Mouse (Mus musculus) forebrain, embryonic 13.5 days (tissue): ENCODE results near the gene Crmp1. TPM values are rescaled to one million over a fixed set of nuclear protein-coding genes. Genes with fewer than 3 reads are reported as not detected.
A peak's percentile ranks its signal among the peaks of the same experiment; 100 is the strongest.

Experiments
- ATAC-seq: fragments of 200-750 bp; cut with Nextera tagmentation; 2 replicates; pipeline ENCODE4 v1.8.0; 2017
- H3K27ac ChIP-seq: fragments of 300-500 bp; sonication (generic); 2 replicates; pipeline ENCODE4 v1.5.1; 2015; ENCODE audit warnings: inconsistent platforms, mild to moderate bottlenecking, moderate library complexity
- H3K27me3 ChIP-seq: fragments of 300-500 bp; sonication (generic); 2 replicates; pipeline ENCODE4 v1.6.1; 2015; ENCODE audit warnings: mild to moderate bottlenecking, inconsistent platforms
- H3K36me3 ChIP-seq: fragments of 300-500 bp; sonication (generic); 2 replicates; pipeline ENCODE4 v1.6.1; 2015; ENCODE audit warnings: mild to moderate bottlenecking, inconsistent platforms; ENCODE audit not compliant: poor library complexity, severe bottlenecking
- H3K4me1 ChIP-seq: fragments of 300-500 bp; sonication (generic); 2 replicates; pipeline ENCODE4 v1.6.1; 2015; ENCODE audit warnings: inconsistent platforms
- H3K4me2 ChIP-seq: fragments of 300-500 bp; sonication (generic); 2 replicates; pipeline ENCODE4 v1.6.1; 2015; ENCODE audit warnings: inconsistent platforms, mild to moderate bottlenecking, moderate library complexity
- H3K4me3 ChIP-seq: fragments of 300-500 bp; sonication (generic); 2 replicates; pipeline ENCODE4 v1.5.1; 2015; ENCODE audit warnings: mild to moderate bottlenecking, inconsistent platforms
- H3K9ac ChIP-seq: fragments of 300-500 bp; sonication (generic); 2 replicates; pipeline ENCODE4 v1.6.1; 2015; ENCODE audit warnings: mild to moderate bottlenecking, inconsistent platforms
- H3K9me3 ChIP-seq: fragments of 300-500 bp; sonication (generic); replicated peaks from 2 replicates; pipeline ENCODE4 v1.6.1; 2016; ENCODE audit warnings: inconsistent platforms
- WGBS: fragments of 180-500 bp; shearing (Covaris S2); methylation state at CpG from one replicate; pipeline ENCODE4 v1.1.7; 2015; 5-methylcytosine and 5-hydroxymethylcytosine counted together
- polyA plus RNA-seq: library from polyadenylated mRNA; unstranded; fragments of >200 nt; fragmentation: Nextera tagmentation; extraction: Ambion mirVana; gene quantifications from 2 replicates; pipeline ENCODE4 v1.2.1, GENCODE M21; 2015

Crmp1 gene
- polyA plus RNA-seq, 1 experiment from 2014 or later = 474 TPM

DNA sequence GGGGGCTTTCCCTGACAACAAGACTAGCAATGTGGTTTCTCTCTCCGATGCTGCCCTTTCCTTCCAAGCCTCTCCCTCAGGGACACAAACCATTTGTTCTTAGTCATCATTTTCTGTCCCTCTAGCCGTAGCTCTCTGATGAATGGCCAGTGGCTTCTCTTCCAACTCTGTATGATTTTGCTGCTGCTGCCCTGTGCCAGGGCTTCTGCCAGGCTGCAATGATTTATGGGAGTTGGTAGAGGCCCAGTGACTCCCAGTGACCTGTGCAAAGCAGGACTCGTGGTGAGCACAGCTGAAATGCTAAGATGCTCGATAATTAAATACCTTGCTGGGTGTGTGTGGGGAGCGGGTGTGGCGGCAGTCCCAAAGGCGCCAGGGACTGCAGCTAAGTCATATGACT lies 26.5 kb upstream of the Crmp1 start:
- no peak overlapping the region for H3K27ac ChIP-seq
- 89% methylated on average over 7 of the region's 7 CpGs for WGBS
- H3K27me3 ChIP-seq = no peaks in the 10 kb centered on the region; the same call in 1 of the 2 replicates
- no peak overlapping the region for H3K9ac ChIP-seq
- H3K4me3 ChIP-seq = no peak overlapping the region
- H3K9me3 ChIP-seq = no peaks in the 10 kb centered on the region
- no peak for ATAC-seq
- no peak overlapping the region for H3K4me2 ChIP-seq
- no peaks in the 10 kb centered on the region for H3K4me1 ChIP-seq
- no peaks in the 10 kb centered on the region for H3K36me3 ChIP-seq

DNA sequence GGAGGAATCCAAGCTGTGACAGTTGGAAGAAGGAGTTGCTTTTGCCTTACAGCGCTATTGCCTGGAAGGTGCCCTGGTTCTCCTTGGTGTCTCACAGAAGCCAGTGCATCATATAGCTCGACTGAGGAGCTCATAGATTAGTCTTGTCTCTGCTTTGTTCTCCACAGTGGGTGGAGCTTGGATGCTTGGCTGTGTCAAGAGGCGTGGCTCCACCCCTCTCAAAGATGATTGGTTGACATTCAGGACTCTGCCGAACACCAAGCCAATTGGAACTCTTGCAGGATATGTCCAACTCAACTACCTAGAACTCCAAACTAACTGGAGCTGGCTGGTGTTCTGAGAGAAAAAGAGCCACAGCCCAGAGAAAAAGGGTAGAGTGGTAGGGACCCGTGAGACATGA lies 22.1 kb upstream of the Crmp1 start:
- Histone ChIP-seq H3K36me3 (no peaks in the 10 kb centered on the region), H3K4me2 (no peak overlapping the region)
- WGBS = 48% methylated on average over 5 of the region's 5 CpGs

DNA sequence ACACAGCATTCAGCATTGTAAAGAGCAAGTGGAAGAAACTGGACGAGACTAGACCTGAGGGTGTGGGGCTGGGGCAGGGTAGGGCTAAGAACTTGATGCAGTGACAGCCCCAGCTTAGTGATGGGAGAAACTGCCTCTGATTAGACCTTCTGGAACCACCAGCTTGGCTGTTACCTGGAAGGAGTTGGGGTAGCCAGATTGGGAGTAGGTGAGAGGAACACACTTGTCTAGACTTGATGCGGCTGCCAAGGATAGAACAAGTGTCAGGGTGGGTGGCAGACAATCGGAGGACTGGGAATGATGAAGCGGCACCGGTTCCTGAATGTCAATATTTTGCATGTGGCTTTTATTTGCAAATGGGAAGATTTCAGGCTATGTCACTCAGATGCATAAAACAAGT lies 21.2 kb upstream of the Crmp1 start:
- Histone ChIP-seq H3K4me2 (no peak overlapping the region), H3K27me3 (peaks cover 3% of the 10 kb centered on the region; the same call in 1 of the 2 replicates), H3K36me3 (no peaks in the 10 kb centered on the region), H3K4me3 (no peak overlapping the region), H3K27ac (no peak overlapping the region), H3K9ac (no peak overlapping the region), H3K4me1 (peaks cover 10% of the 10 kb centered on the region), H3K9me3 (no peaks in the 10 kb centered on the region)
- no peak for ATAC-seq
- WGBS = 85% methylated on average over 5 of the region's 5 CpGs

More for the DNA sequence above, 22.1 kb upstream of the Crmp1 start:
- Histone ChIP-seq H3K27ac (no peak overlapping the region), H3K4me1 (peaks cover 10% of the 10 kb centered on the region), H3K9me3 (no peaks in the 10 kb centered on the region), H3K27me3 (peaks cover 3% of the 10 kb centered on the region; the same call in 1 of the 2 replicates), H3K4me3 (no peak overlapping the region), H3K9ac (no peak overlapping the region)
- ATAC-seq = no peak

DNA sequence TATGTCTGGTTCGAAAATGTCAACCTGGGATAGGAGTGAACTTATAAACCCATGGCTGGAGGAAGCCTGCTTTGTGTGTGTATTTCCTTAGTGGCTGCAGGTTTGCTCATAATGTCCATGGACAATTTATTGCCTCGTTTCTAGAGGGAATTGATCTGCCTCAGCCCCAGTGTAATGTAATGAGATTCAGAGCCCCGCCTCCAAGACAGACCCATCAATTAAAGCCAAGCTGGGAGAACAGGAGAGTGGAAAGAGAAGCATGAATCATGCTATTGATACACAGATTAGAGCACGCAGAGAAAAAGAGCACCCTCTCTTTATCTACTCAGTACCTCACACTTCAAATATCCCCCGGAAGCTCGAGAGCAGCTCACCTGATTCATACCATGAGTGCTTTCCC lies 20.2 kb upstream of the Crmp1 start:
- Histone ChIP-seq H3K4me1 (peaks cover 10% of the 10 kb centered on the region), H3K4me3 (no peak overlapping the region), H3K9me3 (no peaks in the 10 kb centered on the region), H3K36me3 (no peaks in the 10 kb centered on the region), H3K4me2 (no peak overlapping the region), H3K27me3 (peaks cover 3% of the 10 kb centered on the region; the same call in 1 of the 2 replicates), H3K9ac (no peak overlapping the region), H3K27ac (no peak overlapping the region)
- ATAC-seq = no peak
- 39% methylated on average over 6 of the region's 6 CpGs for WGBS

DNA sequence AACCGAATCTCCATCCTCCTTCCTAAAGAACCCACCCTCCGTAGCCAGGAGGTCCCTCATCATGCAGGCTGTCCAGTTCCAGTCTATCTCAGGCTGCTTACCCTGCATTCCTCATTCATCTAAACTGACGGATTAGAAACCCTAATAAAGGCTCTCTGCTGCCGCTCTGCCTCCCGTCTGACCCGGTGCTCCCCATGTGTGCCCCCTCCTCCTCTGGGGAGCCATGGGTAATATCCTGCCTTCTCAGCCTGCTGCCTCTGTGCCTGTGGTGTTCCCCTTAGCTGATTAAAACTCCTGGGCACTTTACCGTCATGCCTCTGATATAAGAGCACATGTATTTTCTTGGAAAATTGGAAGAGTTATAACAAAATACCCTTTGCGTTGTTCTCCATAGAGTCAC lies 19.4 kb upstream of the Crmp1 start:
- ATAC-seq = no peak

DNA sequence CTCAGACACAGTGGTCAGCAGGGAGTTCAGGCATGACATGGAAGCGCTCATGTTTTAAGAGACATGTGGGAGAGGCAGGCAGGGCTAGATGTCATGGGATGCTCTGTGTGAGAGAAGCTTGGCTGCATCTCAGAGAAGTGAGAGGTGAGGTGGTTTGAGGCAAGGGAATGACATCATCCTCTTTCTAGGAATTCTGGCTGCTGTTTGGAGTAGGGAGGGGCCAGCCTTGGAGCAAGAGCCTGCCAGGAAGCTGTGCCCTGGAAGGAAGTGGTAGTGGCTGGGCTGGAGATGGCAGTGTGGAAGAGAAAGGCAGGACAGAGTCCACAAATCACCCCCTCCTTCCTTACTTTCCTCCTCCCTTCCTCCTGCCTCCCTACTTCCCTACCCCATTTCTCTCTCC lies 16.0 kb upstream of the Crmp1 start:
- ATAC-seq = no peak
- peaks cover 3% of the 10 kb centered on the region; the same call in 1 of the 2 replicates for H3K27me3 ChIP-seq
- no peak overlapping the region for H3K27ac ChIP-seq
- H3K4me2 ChIP-seq = no peak overlapping the region
- no peak overlapping the region for H3K9ac ChIP-seq
- no peaks in the 10 kb centered on the region for H3K36me3 ChIP-seq
- 90% methylated on average over 1 of the region's 1 CpGs for WGBS
- no peak overlapping the region for H3K4me3 ChIP-seq
- H3K4me1 ChIP-seq = peaks cover 10% of the 10 kb centered on the region
- H3K9me3 ChIP-seq = no peaks in the 10 kb centered on the region

More for the DNA sequence above, 19.4 kb upstream of the Crmp1 start:
- H3K4me2 ChIP-seq = no peak overlapping the region
- peaks cover 3% of the 10 kb centered on the region; the same call in 1 of the 2 replicates for H3K27me3 ChIP-seq
- no peak overlapping the region for H3K4me3 ChIP-seq
- no peaks in the 10 kb centered on the region for H3K9me3 ChIP-seq
- no peaks in the 10 kb centered on the region for H3K36me3 ChIP-seq
- no peak overlapping the region for H3K27ac ChIP-seq
- no peak overlapping the region for H3K9ac ChIP-seq
- WGBS = 54% methylated on average over 8 of the region's 8 CpGs
- peaks cover 10% of the 10 kb centered on the region for H3K4me1 ChIP-seq

DNA sequence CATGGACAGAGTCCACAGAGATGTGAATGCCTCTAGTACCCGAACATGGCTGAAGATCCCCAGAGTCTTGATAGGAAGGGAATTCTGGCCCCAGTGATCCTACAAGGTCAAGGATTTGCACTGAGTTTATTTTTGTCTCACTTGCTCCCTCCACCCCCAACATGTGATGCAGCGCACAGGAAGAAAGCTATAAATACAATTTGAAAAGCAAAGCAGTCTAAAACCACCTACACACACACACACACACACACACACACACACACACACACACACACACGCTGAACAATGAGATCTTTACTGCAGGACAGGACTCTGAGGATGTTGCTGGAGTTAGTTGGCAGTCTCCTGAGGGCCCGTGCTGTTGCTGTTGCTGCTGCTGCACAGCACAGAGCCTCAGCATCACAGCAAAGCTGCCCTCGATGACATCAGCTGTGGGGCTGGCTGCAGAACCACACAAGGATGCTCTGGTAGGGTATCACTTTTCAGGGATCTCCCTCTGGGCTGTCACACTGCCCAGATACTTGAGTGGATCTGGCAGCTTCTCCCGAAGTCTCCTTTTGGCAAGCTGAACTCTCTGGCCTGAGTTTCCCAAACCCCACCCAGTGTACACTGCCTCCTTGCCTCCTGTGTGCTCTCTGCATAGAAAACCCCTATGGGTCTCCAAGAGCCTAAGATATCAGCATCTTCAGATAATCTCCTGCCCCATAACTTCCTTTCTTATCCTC lies 13.6 kb upstream of the Crmp1 start:
- H3K27me3 ChIP-seq = no peaks in the 10 kb centered on the region; the same call in 1 of the 2 replicates
- no peak overlapping the region for H3K9ac ChIP-seq
- 68% methylated on average over 6 of the region's 6 CpGs for WGBS

DNA sequence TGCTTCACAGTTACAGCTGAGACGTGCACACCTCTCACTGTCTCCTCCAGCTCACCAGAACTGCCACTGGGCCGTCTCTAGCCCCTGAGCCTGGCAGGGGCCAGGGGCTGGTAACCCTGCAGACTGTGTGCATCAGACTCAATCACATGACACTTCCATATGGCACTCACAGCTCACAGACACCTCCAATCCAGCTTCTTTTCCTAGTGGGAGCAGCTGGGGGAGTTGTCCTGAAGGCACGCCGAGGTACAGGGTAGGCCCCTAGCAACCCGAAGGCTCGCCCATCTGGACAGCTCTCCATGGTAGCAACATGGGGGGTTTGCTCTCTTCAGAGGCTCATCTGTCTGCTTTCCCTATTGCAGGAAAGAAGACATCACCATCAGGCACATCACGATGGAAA lies 12.8 kb upstream of the Crmp1 start:
- Histone ChIP-seq H3K4me1 (no peaks in the 10 kb centered on the region), H3K4me3 (no peak overlapping the region), H3K27me3 (peaks cover 5% of the 10 kb centered on the region; the same call in 1 of the 2 replicates), H3K9ac (no peak overlapping the region), H3K27ac (no peak overlapping the region), H3K4me2 (no peak overlapping the region), H3K36me3 (no peaks in the 10 kb centered on the region), H3K9me3 (no peaks in the 10 kb centered on the region)
- 74% methylated on average over 7 of the region's 7 CpGs for WGBS
- ATAC-seq = no peak

More for the DNA sequence above, 13.6 kb upstream of the Crmp1 start:
- H3K4me3 ChIP-seq = no peak overlapping the region
- no peaks in the 10 kb centered on the region for H3K36me3 ChIP-seq
- no peak overlapping the region for H3K4me2 ChIP-seq
- no peaks in the 10 kb centered on the region for H3K4me1 ChIP-seq
- ATAC-seq = no peak
- no peaks in the 10 kb centered on the region for H3K9me3 ChIP-seq
- no peak overlapping the region for H3K27ac ChIP-seq

DNA sequence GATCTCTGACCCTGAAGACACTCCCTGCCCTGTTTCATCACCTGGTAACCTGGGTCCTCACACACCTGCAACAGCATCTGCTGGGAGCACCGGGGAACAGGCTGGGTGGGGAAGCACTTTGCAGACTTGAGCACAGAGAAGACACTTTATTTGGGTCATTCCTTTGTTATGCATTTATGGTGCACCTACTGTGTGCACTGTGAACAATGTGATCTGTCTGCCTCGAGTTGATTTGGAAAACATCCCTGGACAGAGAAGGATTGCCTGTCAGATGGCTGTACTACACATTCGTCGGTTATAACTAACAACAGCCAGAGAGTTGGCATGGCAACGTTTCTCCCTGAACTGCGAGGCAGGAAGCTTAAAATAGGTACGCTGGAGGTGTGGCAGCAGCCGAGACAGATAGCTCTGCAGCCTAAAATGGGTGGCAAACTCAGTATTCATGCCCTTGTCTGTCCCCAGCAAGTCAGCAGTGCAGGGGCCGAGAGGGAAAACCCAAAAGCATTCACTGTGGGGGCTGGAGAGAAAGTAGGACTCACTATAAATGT lies 8.7 kb upstream of the Crmp1 start:
- H3K9ac ChIP-seq = no peak overlapping the region
- H3K27me3 ChIP-seq = peaks cover 23% of the 10 kb centered on the region
- no peak overlapping the region for H3K27ac ChIP-seq
- no peaks in the 10 kb centered on the region for H3K9me3 ChIP-seq
- WGBS = 46% methylated on average over 9 of the region's 9 CpGs
- H3K4me2 ChIP-seq = no peak overlapping the region
- ATAC-seq = peak; percentile 21; the same call in 1 of the 2 replicates
- H3K36me3 ChIP-seq = no peaks in the 10 kb centered on the region
- no peaks in the 10 kb centered on the region for H3K4me1 ChIP-seq
- H3K4me3 ChIP-seq = no peak overlapping the region

DNA sequence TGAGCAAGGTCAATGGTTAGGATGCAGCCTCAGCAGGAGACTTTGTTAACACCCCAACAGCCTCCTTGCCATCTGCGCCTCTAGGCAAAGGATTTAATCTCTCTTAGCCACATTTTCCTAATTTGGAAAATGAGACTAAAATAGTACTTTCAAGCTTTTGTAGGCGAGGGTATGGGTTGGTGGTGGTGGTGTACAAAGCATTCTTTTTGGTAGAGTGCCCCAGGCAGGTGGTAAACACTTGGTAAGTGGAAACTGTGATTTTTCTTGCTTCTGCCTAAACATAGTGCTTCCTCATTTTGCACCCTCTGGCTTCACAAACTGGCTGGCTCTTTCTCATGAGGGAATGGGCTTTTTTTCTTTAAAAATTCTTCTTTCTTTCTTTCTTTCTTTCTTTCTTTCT lies 3.1 kb upstream of the Crmp1 start:
- no peak overlapping the region for H3K4me2 ChIP-seq
- no peaks in the 10 kb centered on the region for H3K36me3 ChIP-seq
- H3K9me3 ChIP-seq = no peaks in the 10 kb centered on the region
- H3K4me1 ChIP-seq = peaks cover 27% of the 10 kb centered on the region
- no peak overlapping the region for H3K27ac ChIP-seq
- WGBS = 33% methylated on average over 2 of the region's 2 CpGs
- ATAC-seq = no peak
- peaks cover 66% of the 10 kb centered on the region for H3K27me3 ChIP-seq
- no peak overlapping the region for H3K4me3 ChIP-seq
- no peak overlapping the region for H3K9ac ChIP-seq

DNA sequence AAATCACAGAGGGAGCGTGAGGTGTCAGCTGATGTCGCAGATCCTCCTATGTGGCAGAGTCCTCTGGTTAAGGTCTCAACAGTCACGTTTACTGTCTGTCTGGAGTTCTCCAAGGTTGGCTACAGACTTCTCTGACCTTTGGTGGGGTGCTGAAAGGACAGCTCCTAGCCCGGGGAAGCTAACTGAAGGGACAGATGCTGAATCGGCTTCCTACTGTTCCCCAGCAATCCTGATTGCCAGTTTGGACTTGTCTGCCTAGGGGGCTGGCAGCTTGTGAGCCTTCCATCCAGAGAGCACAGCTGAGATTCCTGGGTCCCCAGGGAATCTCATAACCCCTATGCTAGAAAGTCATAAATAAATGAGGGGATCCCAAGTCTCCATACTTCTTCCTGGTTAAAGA lies 1.2 kb upstream of the Crmp1 start:
- no peak overlapping the region for H3K27ac ChIP-seq

DNA sequence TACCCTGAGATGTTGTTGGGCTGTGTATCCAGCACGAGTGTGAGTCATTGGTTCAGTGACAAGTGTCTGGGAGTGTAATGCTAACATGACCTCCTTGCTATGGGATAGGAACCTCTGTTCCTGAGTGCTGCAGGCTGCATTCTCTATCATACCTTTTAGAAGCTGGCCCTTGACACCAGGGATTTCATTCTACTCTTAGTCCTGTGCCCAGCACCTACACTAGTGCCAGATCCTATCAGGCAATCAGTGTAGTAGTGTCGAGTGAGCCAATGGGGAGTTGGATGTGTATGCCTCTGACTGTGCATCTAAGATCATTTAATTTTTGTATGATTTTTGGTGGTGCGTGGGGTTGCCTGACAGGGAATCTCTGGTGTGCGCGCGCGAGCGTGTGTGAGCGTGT lies 516 bp upstream of the Crmp1 start:
- no peaks in the 10 kb centered on the region for H3K9me3 ChIP-seq
- 0 out of 2 replicates have a peak overlapping the region, but pooled peaks have one; percentile 7 for H3K27ac ChIP-seq
- H3K36me3 ChIP-seq = no peaks in the 10 kb centered on the region
- H3K9ac ChIP-seq = peak overlapping the region; percentile 88; the same call in 1 of the 2 replicates
- peaks cover 46% of the 10 kb centered on the region for H3K4me1 ChIP-seq
- peak; percentile 9 for ATAC-seq
- peak overlapping the region; percentile 78 for H3K4me3 ChIP-seq
- 12% methylated on average over 9 of the region's 9 CpGs for WGBS
- peak overlapping the region; percentile 82 for H3K4me2 ChIP-seq
- H3K27me3 ChIP-seq = peaks cover 68% of the 10 kb centered on the region

More for the DNA sequence above, 1.2 kb upstream of the Crmp1 start:
- H3K4me3 ChIP-seq = no peak overlapping the region
- no peaks in the 10 kb centered on the region for H3K9me3 ChIP-seq
- no peak for ATAC-seq
- 3% methylated on average over 5 of the region's 5 CpGs for WGBS
- H3K4me2 ChIP-seq = no peak overlapping the region
- H3K9ac ChIP-seq = no peak overlapping the region
- peaks cover 72% of the 10 kb centered on the region for H3K27me3 ChIP-seq
- H3K36me3 ChIP-seq = no peaks in the 10 kb centered on the region
- peaks cover 46% of the 10 kb centered on the region for H3K4me1 ChIP-seq
